Mouse (Mus musculus) intestine, embryonic 15.5 days (tissue): Measurements from ENCODE around the gene Defb21. TPM values are rescaled to one million over a fixed set of nuclear protein-coding genes. Genes with fewer than 3 reads are reported as not detected.

Experiments used
- ATAC-seq: fragments of 200-750 bp; cut with Nextera tagmentation; 2 replicates; pipeline ENCODE4 v1.8.0; 2017; ENCODE audit warnings: moderate TSS enrichment, moderate library complexity
- H3K27ac ChIP-seq: fragments of 300-500 bp; sonication (generic); 2 replicates; pipeline ENCODE4 v1.5.1; 2015; ENCODE audit warnings: mild to moderate bottlenecking, inconsistent platforms
- H3K27me3 ChIP-seq: fragments of 300-500 bp; sonication (generic); replicated peaks from 2 replicates; pipeline ENCODE4 v1.6.1; 2015; ENCODE audit warnings: inconsistent platforms
- H3K36me3 ChIP-seq: fragments of 300-500 bp; sonication (generic); 2 replicates; pipeline ENCODE4 v1.6.1; 2015; ENCODE audit warnings: inconsistent platforms
- H3K4me1 ChIP-seq: fragments of 300-500 bp; sonication (generic); replicated peaks from 2 replicates; pipeline ENCODE4 v1.6.1; 2015; ENCODE audit warnings: inconsistent platforms
- H3K4me2 ChIP-seq: fragments of 300-500 bp; sonication (generic); replicated peaks from 2 replicates; pipeline ENCODE4 v1.6.1; 2015; ENCODE audit warnings: mild to moderate bottlenecking, inconsistent platforms
- H3K4me3 ChIP-seq: fragments of 300-500 bp; sonication (generic); replicated peaks from 2 replicates; pipeline ENCODE4 v1.5.1; 2015; ENCODE audit warnings: inconsistent platforms
- H3K9ac ChIP-seq: fragments of 300-500 bp; sonication (generic); 2 replicates; pipeline ENCODE4 v1.6.1; 2015; ENCODE audit warnings: inconsistent platforms
- H3K9me3 ChIP-seq: fragments of 300-500 bp; sonication (generic); 2 replicates; pipeline ENCODE4 v1.6.1; 2016; ENCODE audit warnings: inconsistent platforms
- WGBS: fragments of 180-500 bp; shearing (Covaris S2); methylation state at CpG from one replicate; pipeline ENCODE4 v1.1.7; 2015; 5-methylcytosine and 5-hydroxymethylcytosine counted together
- polyA plus RNA-seq: library from polyadenylated mRNA; unstranded; fragments of >200 nt; fragmentation: Nextera tagmentation; extraction: Ambion mirVana; gene quantifications from 2 replicates; pipeline ENCODE4 v1.2.1, GENCODE M21; 2015

Defb21 gene
- polyA plus RNA-seq, 1 experiment from 2014 or later = not detected

GRCm38 (mm10) chr2:152573484-152573883 lies 940 bp downstream of the Defb21 start:
- Histone ChIP-seq H3K36me3 (no peaks in the 10 kb centered on the region), H3K4me3 (no peak overlapping the region), H3K27me3 (no peaks in the 10 kb centered on the region), H3K9me3 (no peaks in the 10 kb centered on the region), H3K4me2 (no peak overlapping the region), H3K9ac (no peak overlapping the region), H3K27ac (no peak overlapping the region), H3K4me1 (no peaks in the 10 kb centered on the region)
- WGBS = 90% methylated on average over 8 of the region's 8 CpGs
- ATAC-seq = no peak

- Histone ChIP-seq H3K4me3 (no peak within 1 kb of the TSS), H3K27me3 (no peaks in the 10 kb centered on the region), H3K9me3 (no peaks in the 10 kb centered on the region), H3K27ac (no peak within 1 kb of the TSS), H3K36me3 (no peaks in the 10 kb centered on the region), H3K4me1 (no peaks in the 10 kb centered on the region), H3K9ac (no peak within 1 kb of the TSS), H3K4me2 (no peak within 1 kb of the TSS)
- 64% methylated on average over 7 of the region's 7 CpGs for WGBS
- no peak for ATAC-seq
These were observed 7.6 kb downstream of the Defb21 start, which contains the start of gene Defb19 for GRCm38 (mm10) chr2:152580107-152580506. Gene Defb19, minus strand, starts transcription at chr2:152580312.

DNA sequence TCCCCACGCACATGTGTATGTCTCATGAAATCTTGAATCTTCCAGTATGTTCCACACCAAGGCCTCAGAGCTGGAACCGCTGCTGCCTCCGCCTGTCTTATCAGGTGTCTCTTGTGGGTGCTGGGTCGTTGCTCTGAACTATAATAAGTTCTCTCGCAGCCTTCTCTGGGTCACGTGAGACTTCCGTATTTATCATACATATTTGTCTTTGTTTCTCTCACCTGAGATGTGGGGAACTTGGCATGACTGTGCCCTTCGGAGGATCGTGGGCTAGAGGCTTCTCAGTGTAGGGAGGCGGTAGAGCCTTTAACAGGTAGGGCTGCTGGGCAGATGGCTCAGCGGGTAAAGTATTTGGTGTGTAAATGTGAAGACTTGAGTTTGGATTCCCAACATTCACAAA lies 8.1 kb downstream of the Defb21 start:
- H3K36me3 ChIP-seq = no peaks in the 10 kb centered on the region
- no peak overlapping the region for H3K4me3 ChIP-seq
- H3K4me1 ChIP-seq = no peaks in the 10 kb centered on the region
- 85% methylated on average over 11 of the region's 11 CpGs for WGBS
- H3K27ac ChIP-seq = no peak overlapping the region
- H3K9me3 ChIP-seq = no peaks in the 10 kb centered on the region
- H3K9ac ChIP-seq = no peak overlapping the region
- no peak; the same call in 1 of the 2 replicates for ATAC-seq
- H3K4me2 ChIP-seq = no peak overlapping the region
- H3K27me3 ChIP-seq = no peaks in the 10 kb centered on the region

- H3K4me1 ChIP-seq = no peaks in the 10 kb centered on the region
- WGBS = 79% methylated on average over 4 of the region's 4 CpGs
- H3K4me2 ChIP-seq = no peak overlapping the region
- H3K9ac ChIP-seq = no peak overlapping the region
- H3K27ac ChIP-seq = no peak overlapping the region
- no peaks in the 10 kb centered on the region for H3K36me3 ChIP-seq
- no peak overlapping the region for H3K4me3 ChIP-seq
- H3K27me3 ChIP-seq = no peaks in the 10 kb centered on the region
- H3K9me3 ChIP-seq = no peaks in the 10 kb centered on the region
- no peak for ATAC-seq
These were observed 14.5 kb downstream of the Defb21 start for GRCm38 (mm10) chr2:152586926-152587560.

GRCm38 (mm10) chr2:152588450-152588849 lies 15.9 kb downstream of the Defb21 start:
- no peak overlapping the region for H3K9ac ChIP-seq
- 28% methylated on average over 2 of the region's 2 CpGs for WGBS
- peak; percentile 74 for ATAC-seq
- H3K4me1 ChIP-seq = no peaks in the 10 kb centered on the region
- H3K4me3 ChIP-seq = no peak overlapping the region
- no peaks in the 10 kb centered on the region for H3K27me3 ChIP-seq
- no peaks in the 10 kb centered on the region for H3K9me3 ChIP-seq
- H3K4me2 ChIP-seq = no peak overlapping the region
- H3K36me3 ChIP-seq = no peaks in the 10 kb centered on the region
- H3K27ac ChIP-seq = no peak overlapping the region

GRCm38 (mm10) chr2:152589021-152589420 lies 16.5 kb downstream of the Defb21 start:
- Histone ChIP-seq H3K9me3 (no peaks in the 10 kb centered on the region), H3K36me3 (no peaks in the 10 kb centered on the region), H3K27ac (no peak overlapping the region), H3K9ac (no peak overlapping the region), H3K4me2 (no peak overlapping the region), H3K27me3 (no peaks in the 10 kb centered on the region), H3K4me3 (no peak overlapping the region), H3K4me1 (no peaks in the 10 kb centered on the region)
- WGBS = 35% methylated on average over 6 of the region's 6 CpGs
- peak; percentile 74 for ATAC-seq

- Histone ChIP-seq H3K4me2 (no peak within 1 kb of the TSS), H3K27me3 (no peaks in the 10 kb centered on the region), H3K4me1 (no peaks in the 10 kb centered on the region), H3K9ac (no peak within 1 kb of the TSS), H3K36me3 (no peaks in the 10 kb centered on the region), H3K4me3 (no peak within 1 kb of the TSS), H3K27ac (no peak within 1 kb of the TSS), H3K9me3 (no peaks in the 10 kb centered on the region)
- no peak for ATAC-seq
- 63% methylated on average over 7 of the region's 7 CpGs for WGBS
These were observed 26.8 kb downstream of the Defb21 start, which contains the start of gene Defb45 for GRCm38 (mm10) chr2:152599299-152599698. Gene Defb45, minus strand, starts transcription at chr2:152599399.

DNA sequence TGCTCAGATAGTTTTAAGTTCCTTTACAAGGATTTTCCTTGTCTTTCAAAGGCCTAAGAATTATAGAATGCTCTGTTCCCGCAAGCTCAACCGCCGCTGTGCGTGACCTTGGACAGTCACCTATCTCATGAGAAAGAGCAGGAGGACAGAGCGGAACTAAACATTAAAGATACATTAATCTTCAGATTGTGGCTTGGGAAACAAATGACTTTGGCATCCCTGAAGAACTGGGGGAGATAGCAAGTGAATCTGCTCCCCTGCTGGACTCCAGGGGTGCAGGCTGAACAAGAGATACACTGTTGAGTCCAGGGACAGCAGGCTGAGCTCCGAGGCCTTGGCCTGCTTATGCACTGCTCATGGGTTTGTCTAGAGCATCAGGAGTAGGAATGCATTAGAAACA lies 27.5 kb downstream of the Defb21 start:
- no peak overlapping the region for H3K27ac ChIP-seq
- ATAC-seq = no peak

DNA sequence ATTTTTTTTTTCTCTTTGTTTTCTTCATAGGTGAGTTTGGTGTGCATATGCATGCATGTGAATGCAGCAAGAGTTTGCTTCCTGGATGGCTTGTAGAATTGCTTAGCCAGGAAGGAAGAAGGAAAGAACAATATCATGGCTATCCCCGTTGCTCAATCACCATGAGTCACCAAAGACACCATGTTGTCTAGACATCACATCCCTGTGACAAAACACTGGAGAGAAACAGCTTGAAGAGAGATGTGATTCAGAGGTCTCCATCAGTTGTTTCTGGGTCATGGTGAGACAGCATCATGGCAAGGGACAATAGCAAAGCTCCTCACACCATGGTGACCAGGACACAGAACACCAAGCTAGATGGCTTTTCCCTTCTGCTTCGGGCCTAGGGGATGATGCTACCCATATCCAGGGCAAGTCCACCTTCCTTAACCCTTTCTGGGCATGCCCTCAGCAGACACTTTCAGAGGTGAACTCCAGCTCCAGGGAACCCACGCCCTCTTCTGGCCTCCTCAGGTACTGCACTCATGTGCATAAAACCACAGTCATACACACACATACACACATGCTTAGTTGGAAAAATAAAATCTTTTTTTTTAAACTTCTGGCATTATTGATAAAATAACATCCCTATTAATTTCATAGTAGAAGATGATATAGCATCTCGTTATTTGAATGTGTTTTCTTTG lies 28.9 kb downstream of the Defb21 start:
- Histone ChIP-seq H3K4me1 (no peaks in the 10 kb centered on the region), H3K9ac (no peak overlapping the region), H3K27ac (no peak overlapping the region), H3K27me3 (no peaks in the 10 kb centered on the region), H3K4me2 (no peak overlapping the region), H3K9me3 (no peaks in the 10 kb centered on the region), H3K4me3 (no peak overlapping the region), H3K36me3 (no peaks in the 10 kb centered on the region)
- ATAC-seq = no peak
- 77% methylated on average over 4 of the region's 4 CpGs for WGBS

More for the DNA sequence above, 27.5 kb downstream of the Defb21 start:
- Histone ChIP-seq H3K4me1 (no peaks in the 10 kb centered on the region), H3K9me3 (no peaks in the 10 kb centered on the region), H3K27me3 (no peaks in the 10 kb centered on the region), H3K4me3 (no peak overlapping the region), H3K9ac (no peak overlapping the region), H3K4me2 (no peak overlapping the region), H3K36me3 (no peaks in the 10 kb centered on the region)
- 60% methylated on average over 6 of the region's 6 CpGs for WGBS

DNA sequence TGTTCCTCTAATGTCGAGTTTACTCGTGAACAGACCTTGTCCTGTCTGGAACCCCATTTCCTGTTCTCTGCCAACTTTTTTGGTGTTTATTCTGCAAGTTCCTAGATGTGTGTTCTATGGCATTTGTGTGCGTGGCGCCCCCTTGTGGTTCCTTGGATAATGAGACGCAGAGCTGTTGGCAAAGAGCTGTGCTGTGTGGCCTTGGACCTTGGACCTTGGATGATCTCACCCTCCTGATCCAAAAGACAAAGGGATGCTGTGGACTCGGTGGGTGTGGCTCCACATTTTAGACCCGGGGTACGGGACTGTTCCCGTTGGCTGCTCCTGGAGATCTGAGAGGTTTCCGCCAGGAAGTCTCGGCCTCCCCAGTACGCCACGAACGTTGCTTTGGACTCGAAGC lies 31.5 kb downstream of the Defb21 start, which contains the start of gene Defb36:
Defb36 (plus strand) TSS at position 271 of the 400 bp plus-strand sequence.
- H3K4me2 ChIP-seq = no peak within 1 kb of the TSS
- 85% methylated on average over 15 of the region's 15 CpGs for WGBS
- no peaks in the 10 kb centered on the region for H3K27me3 ChIP-seq
- no peak within 1 kb of the TSS for H3K4me3 ChIP-seq
- no peaks in the 10 kb centered on the region for H3K4me1 ChIP-seq
- no peak within 1 kb of the TSS for H3K9ac ChIP-seq
- H3K36me3 ChIP-seq = no peaks in the 10 kb centered on the region
- H3K27ac ChIP-seq = no peak within 1 kb of the TSS
- no peaks in the 10 kb centered on the region for H3K9me3 ChIP-seq
- ATAC-seq = no peak

DNA sequence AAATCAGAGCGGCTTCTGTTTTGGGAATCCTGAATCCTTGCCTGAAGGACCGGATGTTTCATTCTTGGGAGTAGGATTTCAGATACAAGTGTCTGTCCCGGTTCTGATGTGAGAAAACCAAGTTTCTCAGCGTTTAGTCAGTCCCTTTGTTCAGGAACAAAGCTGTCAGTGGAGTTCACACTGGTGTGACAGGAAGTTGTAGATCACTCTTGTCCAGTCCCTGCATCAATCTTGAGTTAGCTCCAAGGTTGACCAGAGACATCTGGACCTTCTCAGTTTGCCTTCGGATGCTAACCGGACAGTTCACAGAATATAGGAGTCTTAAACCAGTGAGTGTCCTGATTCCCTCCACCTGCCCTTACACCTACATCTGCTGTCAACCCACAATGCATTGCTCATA lies 35.2 kb downstream of the Defb21 start:
- no peak overlapping the region for H3K4me3 ChIP-seq
- no peak overlapping the region for H3K9ac ChIP-seq
- H3K9me3 ChIP-seq = no peaks in the 10 kb centered on the region
- no peak overlapping the region for H3K27ac ChIP-seq
- no peak overlapping the region for H3K4me2 ChIP-seq
- H3K27me3 ChIP-seq = no peaks in the 10 kb centered on the region
- no peaks in the 10 kb centered on the region for H3K36me3 ChIP-seq
- 36% methylated on average over 6 of the region's 6 CpGs for WGBS
- H3K4me1 ChIP-seq = no peaks in the 10 kb centered on the region
- no peak for ATAC-seq

- ATAC-seq = no peak
- Histone ChIP-seq H3K9me3 (no peaks in the 10 kb centered on the region), H3K27ac (no peak overlapping the region), H3K4me2 (no peak overlapping the region), H3K36me3 (no peaks in the 10 kb centered on the region), H3K9ac (no peak overlapping the region), H3K4me3 (no peak overlapping the region), H3K4me1 (no peaks in the 10 kb centered on the region), H3K27me3 (no peaks in the 10 kb centered on the region)
- 94% methylated on average over 1 of the region's 1 CpGs for WGBS
These were observed 36.2 kb downstream of the Defb21 start for GRCm38 (mm10) chr2:152608719-152609118.

DNA sequence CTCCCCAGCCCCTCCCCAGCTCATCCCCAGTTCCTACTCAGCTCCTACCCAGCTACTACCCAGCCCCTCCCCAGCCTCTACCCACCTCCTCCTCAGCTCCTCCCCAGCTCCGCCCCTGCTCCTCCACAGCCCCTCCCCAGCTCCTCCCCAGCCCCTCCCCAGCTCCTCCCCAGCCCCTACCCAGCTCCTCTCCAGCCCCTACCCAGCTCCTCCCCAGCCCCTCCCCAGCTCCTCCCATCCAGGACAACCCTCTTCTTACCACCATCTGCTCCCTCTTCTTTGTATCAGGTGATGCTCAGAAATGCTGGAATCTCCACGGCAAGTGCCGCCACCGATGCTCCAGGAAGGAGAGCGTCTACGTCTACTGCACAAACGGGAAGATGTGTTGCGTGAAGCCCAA lies 39.6 kb downstream of the Defb21 start:
- 35% methylated on average over 7 of the region's 8 CpGs for WGBS
- Histone ChIP-seq H3K36me3 (no peaks in the 10 kb centered on the region), H3K9me3 (no peaks in the 10 kb centered on the region)

More for the DNA sequence above, 39.6 kb downstream of the Defb21 start:
- Histone ChIP-seq H3K4me1 (no peaks in the 10 kb centered on the region), H3K27ac (no peak overlapping the region), H3K4me2 (no peak overlapping the region), H3K9ac (no peak overlapping the region), H3K27me3 (no peaks in the 10 kb centered on the region), H3K4me3 (no peak overlapping the region)
- no peak for ATAC-seq
